In the genomic region with DNA sequence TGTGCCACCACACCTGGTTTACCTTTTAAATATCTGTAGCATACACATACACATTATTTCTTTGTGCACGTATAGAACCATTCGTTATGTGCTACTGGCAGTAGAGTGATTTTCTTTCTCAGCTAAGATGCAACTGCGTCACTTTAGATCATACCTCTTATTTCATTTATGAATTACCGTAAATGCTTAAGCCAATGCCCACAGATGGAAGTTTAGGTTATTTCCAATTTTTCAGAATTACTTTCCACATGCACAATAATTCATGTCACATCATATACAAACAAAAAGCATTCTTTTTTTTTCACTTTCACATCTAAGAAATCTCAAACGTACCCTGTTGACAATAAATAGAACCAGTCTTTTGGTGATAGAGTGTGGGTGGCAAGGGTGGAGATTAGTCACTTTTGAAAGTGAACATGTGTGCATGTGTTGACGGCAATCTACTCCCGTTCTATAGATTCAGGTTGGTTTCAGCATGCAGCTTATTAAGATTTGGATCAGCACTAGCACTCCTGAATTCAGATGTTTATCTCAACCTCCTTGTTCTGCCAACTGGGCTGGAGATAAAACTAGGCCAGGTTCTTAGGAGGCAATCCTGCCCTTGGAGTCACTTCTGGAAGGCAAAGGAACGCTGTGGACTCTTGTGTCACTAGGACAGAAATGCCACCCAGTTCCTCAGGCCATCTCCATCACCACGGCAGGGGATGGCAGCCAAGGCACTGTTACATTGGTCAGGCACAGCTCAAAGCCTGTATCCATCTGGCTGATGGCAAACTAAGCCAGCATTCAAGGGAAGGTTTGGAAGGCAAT, we compare ENCODE assay signal across 27 mouse cellular contexts. TPM values are rescaled to one million over a fixed set of nuclear protein-coding genes. Genes with fewer than 3 reads are reported as not detected.
DNase-seq lines count a peak whose midpoint lies in the region; ATAC-seq and TF ChIP-seq lines count a peak whose summit lies in the region.
"Had no signal": no experiment of that assay in that cellular context is flagged by ENCODE, and none has a peak within 500 bp of the region (broad histone marks: within the 10 kb centered on the region; RNA-seq: fewer than 3 reads in every experiment).

No protein-coding gene starts in this region.

- H3K4me1 ChIP-seq in kidney, adult 2 months (ENCODE audit: control insufficient read depth, insufficient read depth, low read length) = no peaks in the 10 kb centered on the region
- H3K4me1 ChIP-seq: heart, embryonic 12.5 days; heart, embryonic 15.5 days; hindbrain, embryonic 10.5 days; intestine, embryonic 15.5 days had no signal

- H3K27me3 ChIP-seq in kidney, adult 2 months (replicated peaks; ENCODE audit: control insufficient read depth, insufficient read depth, low read length) = no peaks in the 10 kb centered on the region
- H3K27me3 ChIP-seq: heart, embryonic 12.5 days; heart, embryonic 15.5 days; intestine, embryonic 15.5 days had no signal

- H3K27ac ChIP-seq in kidney, adult 2 months (ENCODE audit: insufficient read depth, low read depth, low read length) = no peak overlapping the region
- H3K27ac ChIP-seq: heart, embryonic 15.5 days; hindbrain, embryonic 10.5 days; hindbrain, embryonic 14.5 days; hindbrain, postnatal 0 days; intestine, embryonic 15.5 days had no signal

- DNase-seq in cerebellum, postnatal 10 days = peak; percentile 42 to 58
- no peak for DNase-seq in cerebellum, postnatal 25 days
- DNase-seq in CD4-positive helper T cell, adult 2 months (ENCODE audit: low read depth, low spot score) = peak; percentile 67
- peak; percentile 96 for DNase-seq in gonadal fat pad, adult 2 months (ENCODE audit: low read depth)
- DNase-seq in thymus, postnatal 25 days = no peak
- no peak for DNase-seq in kidney, adult 2 months
- DNase-seq in testis, postnatal 10 days (ENCODE audit: low spot score) = no peak
- DNase-seq: adrenal gland, postnatal 10 days; cerebellum, adult 11-12 months; cerebellum, adult 9-10 months; forebrain, postnatal 0 days; gastrocnemius, postnatal 10 days; gastrocnemius, postnatal 36 days; heart, adult 11 months; heart, postnatal 10 days; heart, postnatal 36 days; kidney, adult 11 months; kidney, adult 9 months had no signal

- peak; percentile 80 for ATAC-seq in activated CD4-positive, CD25-positive, alpha-beta regulatory T cell, adult 4 months
- ATAC-seq: forebrain, embryonic 14.5 days; forebrain, postnatal 0 days; hindbrain, postnatal 0 days; intestine, embryonic 15.5 days had no signal

- H3K4me3 ChIP-seq in kidney, adult 2 months (ENCODE audit: insufficient read depth, low read depth, low read length) = no peak overlapping the region
- H3K4me3 ChIP-seq: heart, embryonic 12.5 days; heart, embryonic 15.5 days; hindbrain, embryonic 10.5 days; intestine, embryonic 15.5 days had no signal

- no peaks in the 10 kb centered on the region for H3K36me3 ChIP-seq in kidney, adult 2 months (ENCODE audit: control insufficient read depth, insufficient read depth, low read length)
- H3K36me3 ChIP-seq: heart, embryonic 12.5 days; heart, embryonic 15.5 days; hindbrain, embryonic 10.5 days; intestine, embryonic 15.5 days had no signal

- no peak for TF ChIP-seq POLR2A in kidney, adult 2 months (IDR thresholded peaks at IDR 0.05; ENCODE audit: low read depth, low read length)

- no peak for TF ChIP-seq CTCF in kidney, adult 2 months (conservative IDR thresholded peaks at IDR 0.05; ENCODE audit: insufficient read depth, insufficient read length, low read depth, low read length)

- 86% methylated on average over 9 of the region's 9 CpGs for WGBS in kidney, adult 2 months

RNA-seq across cellular contexts. Expression of a gene that starts 53.1 kb away (rescaled TPM):
- under 1 TPM; 0.48 to 0.81 TPM for polyA plus RNA-seq in activated CD4-positive, CD25-positive, alpha-beta regulatory T cell, adult 4 months (2017; shearing (Covaris generic))
- 1.1 and 3.1 TPM in 2 replicates for polyA plus RNA-seq in gonadal fat pad, adult 2 months (2012; rRNA removed)
- 0.77 and 1.1 TPM in 2 replicates for polyA plus RNA-seq in kidney, adult 2 months (2012; rRNA removed)
- polyA plus RNA-seq: brain, embryonic 14.5 days; forebrain, embryonic 14.5 days; forebrain, postnatal 0 days had no signal

Comparison
In these comparisons a context has a peak if more than half of its experiments do, and no peak if none do; other contexts are left out.
1. DNase-seq: peak in cerebellum, postnatal 10 days (2 of 2), CD4-positive helper T cell, adult 2 months (single experiment) and gonadal fat pad, adult 2 months (single experiment); none in cerebellum, postnatal 25 days (0 of 2), thymus, postnatal 25 days (single experiment), kidney, adult 2 months (single experiment) and testis, postnatal 10 days (single experiment).